Mouse (Mus musculus): ENCODE data around the gene Sectm1b. TPM values are rescaled to one million over a fixed set of nuclear protein-coding genes. Genes with fewer than 3 reads are reported as not detected.
"Not testable (repeated sequence)": the region's sequence is repeated elsewhere in the genome, so short reads cannot be mapped to it uniquely, and the experiment has no call there.

Sectm1b gene
- polyA plus RNA-seq, 1 experiment from 2014 or later = not detected

- Histone ChIP-seq H3K4me3 (ENCODE audit: low read length) (no peak overlapping the region), H3K27ac (ENCODE audit: low read depth, low read length) (no peak overlapping the region), H3K9ac (ENCODE audit: low read depth, low read length) (no peak overlapping the region), H3K4me2 (ENCODE audit: low read length) (no peak overlapping the region), H3K36me3 (ENCODE audit: control insufficient read depth, insufficient read depth, low read length) (no peaks in the 10 kb centered on the region), H3K27me3 (replicated peaks; ENCODE audit: control insufficient read depth, insufficient read depth, low read length) (no peaks in the 10 kb centered on the region), H3K4me1 (ENCODE audit: control insufficient read depth, insufficient read depth, low read depth, low read length) (no peaks in the 10 kb centered on the region), H3K9me3 (ENCODE audit: control insufficient read depth, low read length) (no peaks in the 10 kb centered on the region)
- ATAC-seq = no peak
- 76% methylated on average over 3 of the region's 3 CpGs for WGBS
Observed at GRCm38 (mm10) chr11:121082250-121082649, 18.9 kb upstream of the Sectm1b start.

GRCm38 (mm10) chr11:121081120-121081519 lies 17.8 kb upstream of the Sectm1b start, which contains the start of gene Sectm1a:
Gene Sectm1a, minus strand, starts transcription at chr11:121081220.
- no peaks in the 10 kb centered on the region for H3K36me3 ChIP-seq (ENCODE audit: control insufficient read depth, insufficient read depth, low read length)
- WGBS = 82% methylated on average over 3 of the region's 3 CpGs
- H3K27me3 ChIP-seq (replicated peaks; ENCODE audit: control insufficient read depth, insufficient read depth, low read length) = no peaks in the 10 kb centered on the region
- no peaks in the 10 kb centered on the region for H3K9me3 ChIP-seq (ENCODE audit: control insufficient read depth, low read length)
- H3K4me1 ChIP-seq (ENCODE audit: control insufficient read depth, insufficient read depth, low read depth, low read length) = no peaks in the 10 kb centered on the region
- H3K9ac ChIP-seq (ENCODE audit: low read depth, low read length) = no peak within 1 kb of the TSS
- no peak within 1 kb of the TSS for H3K4me2 ChIP-seq (ENCODE audit: low read length)
- H3K27ac ChIP-seq (ENCODE audit: low read depth, low read length) = no peak within 1 kb of the TSS
- no peak for ATAC-seq
- H3K4me3 ChIP-seq (ENCODE audit: low read length) = no peak within 1 kb of the TSS

- H3K36me3 ChIP-seq (ENCODE audit: control insufficient read depth, insufficient read depth, low read length) = no peaks in the 10 kb centered on the region
- ATAC-seq = no peak
- no peak overlapping the region for H3K4me2 ChIP-seq (ENCODE audit: low read length)
- no peaks in the 10 kb centered on the region for H3K4me1 ChIP-seq (ENCODE audit: control insufficient read depth, insufficient read depth, low read depth, low read length)
- H3K9me3 ChIP-seq (ENCODE audit: control insufficient read depth, low read length) = no peaks in the 10 kb centered on the region
- no peak overlapping the region for H3K27ac ChIP-seq (ENCODE audit: low read depth, low read length)
- no peak overlapping the region for H3K9ac ChIP-seq (ENCODE audit: low read depth, low read length)
- no peak overlapping the region for H3K4me3 ChIP-seq (ENCODE audit: low read length)
- WGBS = 94% methylated on average over 8 of the region's 8 CpGs
- H3K27me3 ChIP-seq (replicated peaks; ENCODE audit: control insufficient read depth, insufficient read depth, low read length) = no peaks in the 10 kb centered on the region
Observed at GRCm38 (mm10) chr11:121080330-121080729, 17.0 kb upstream of the Sectm1b start.

- ATAC-seq = no peak
- Histone ChIP-seq H3K4me2 (ENCODE audit: low read length) (no peak overlapping the region), H3K9me3 (ENCODE audit: control insufficient read depth, low read length) (no peaks in the 10 kb centered on the region), H3K9ac (ENCODE audit: low read depth, low read length) (no peak overlapping the region), H3K27me3 (replicated peaks; ENCODE audit: control insufficient read depth, insufficient read depth, low read length) (no peaks in the 10 kb centered on the region), H3K4me3 (ENCODE audit: low read length) (no peak overlapping the region), H3K36me3 (ENCODE audit: control insufficient read depth, insufficient read depth, low read length) (no peaks in the 10 kb centered on the region), H3K27ac (ENCODE audit: low read depth, low read length) (no peak overlapping the region), H3K4me1 (ENCODE audit: control insufficient read depth, insufficient read depth, low read depth, low read length) (no peaks in the 10 kb centered on the region)
- WGBS = 69% methylated on average over 5 of the region's 5 CpGs
Observed at GRCm38 (mm10) chr11:121075655-121076054, 12.3 kb upstream of the Sectm1b start.

GRCm38 (mm10) chr11:121069662-121070061 lies 6.3 kb upstream of the Sectm1b start:
- H3K4me3 ChIP-seq (ENCODE audit: low read length); H3K9ac ChIP-seq (ENCODE audit: low read depth, low read length); H3K27ac ChIP-seq (ENCODE audit: low read depth, low read length); H3K4me2 ChIP-seq (ENCODE audit: low read length); H3K36me3 ChIP-seq (ENCODE audit: control insufficient read depth, insufficient read depth, low read length); H3K9me3 ChIP-seq (ENCODE audit: control insufficient read depth, low read length); H3K4me1 ChIP-seq (ENCODE audit: control insufficient read depth, insufficient read depth, low read depth, low read length); ATAC-seq; H3K27me3 ChIP-seq (replicated peaks; ENCODE audit: control insufficient read depth, insufficient read depth, low read length): not testable (repeated sequence)
- WGBS = 93% methylated on average over 11 of the region's 16 CpGs

GRCm38 (mm10) chr11:121067895-121068294 lies 4.5 kb upstream of the Sectm1b start:
- Histone ChIP-seq H3K27me3 (replicated peaks; ENCODE audit: control insufficient read depth, insufficient read depth, low read length) (no peaks in the 10 kb centered on the region), H3K4me1 (ENCODE audit: control insufficient read depth, insufficient read depth, low read depth, low read length) (no peaks in the 10 kb centered on the region), H3K36me3 (ENCODE audit: control insufficient read depth, insufficient read depth, low read length) (no peaks in the 10 kb centered on the region), H3K4me3 (ENCODE audit: low read length) (no peak overlapping the region), H3K9ac (ENCODE audit: low read depth, low read length) (no peak overlapping the region), H3K27ac (ENCODE audit: low read depth, low read length) (no peak overlapping the region), H3K4me2 (ENCODE audit: low read length) (no peak overlapping the region), H3K9me3 (ENCODE audit: control insufficient read depth, low read length) (no peaks in the 10 kb centered on the region)
- 94% methylated on average over 2 of the region's 2 CpGs for WGBS
- no peak for ATAC-seq

GRCm38 (mm10) chr11:121064197-121064596 lies 828 bp upstream of the Sectm1b start:
- Histone ChIP-seq H3K4me2 (ENCODE audit: low read length) (no peak overlapping the region), H3K4me1 (ENCODE audit: control insufficient read depth, insufficient read depth, low read depth, low read length) (no peaks in the 10 kb centered on the region), H3K36me3 (ENCODE audit: control insufficient read depth, insufficient read depth, low read length) (no peaks in the 10 kb centered on the region), H3K27me3 (replicated peaks; ENCODE audit: control insufficient read depth, insufficient read depth, low read length) (no peaks in the 10 kb centered on the region), H3K27ac (ENCODE audit: low read depth, low read length) (no peak overlapping the region), H3K4me3 (ENCODE audit: low read length) (no peak overlapping the region), H3K9me3 (ENCODE audit: control insufficient read depth, low read length) (no peaks in the 10 kb centered on the region), H3K9ac (ENCODE audit: low read depth, low read length) (no peak overlapping the region)
- WGBS = 85% methylated on average over 3 of the region's 3 CpGs
- no peak for ATAC-seq

- Histone ChIP-seq H3K27me3 (replicated peaks; ENCODE audit: control insufficient read depth, insufficient read depth, low read length) (no peaks in the 10 kb centered on the region), H3K27ac (ENCODE audit: low read depth, low read length) (no peak overlapping the region), H3K4me1 (ENCODE audit: control insufficient read depth, insufficient read depth, low read depth, low read length) (no peaks in the 10 kb centered on the region), H3K36me3 (ENCODE audit: control insufficient read depth, insufficient read depth, low read length) (no peaks in the 10 kb centered on the region), H3K4me3 (ENCODE audit: low read length) (no peak overlapping the region), H3K4me2 (ENCODE audit: low read length) (no peak overlapping the region), H3K9ac (ENCODE audit: low read depth, low read length) (no peak overlapping the region), H3K9me3 (ENCODE audit: control insufficient read depth, low read length) (no peaks in the 10 kb centered on the region)
- 70% methylated on average over 8 of the region's 8 CpGs for WGBS
- no peak for ATAC-seq
Observed at GRCm38 (mm10) chr11:121061615-121062014, 1.8 kb downstream of the Sectm1b start.

GRCm38 (mm10) chr11:121060401-121061067 lies 2.8 kb downstream of the Sectm1b start:
- not testable (repeated sequence) for ATAC-seq; H3K4me2 ChIP-seq (ENCODE audit: low read length); H3K4me3 ChIP-seq (ENCODE audit: low read length); H3K36me3 ChIP-seq (ENCODE audit: control insufficient read depth, insufficient read depth, low read length); H3K9ac ChIP-seq (ENCODE audit: low read depth, low read length); H3K27ac ChIP-seq (ENCODE audit: low read depth, low read length); H3K27me3 ChIP-seq (replicated peaks; ENCODE audit: control insufficient read depth, insufficient read depth, low read length); H3K4me1 ChIP-seq (ENCODE audit: control insufficient read depth, insufficient read depth, low read depth, low read length); H3K9me3 ChIP-seq (ENCODE audit: control insufficient read depth, low read length)
- 94% methylated on average over 6 of the region's 6 CpGs for WGBS
